Mouse (Mus musculus): ENCODE data around the gene Fignl2.

- TF ChIP-seq CTCF (IDR thresholded peaks at IDR 0.05; ENCODE audit: borderline replicate concordance, insufficient read depth, low read depth, low read length) (no peak), POLR2A (IDR thresholded peaks at IDR 0.05; ENCODE audit: borderline replicate concordance, insufficient read depth, low read length) (no peak)
Measured at GRCm38 (mm10) chr15:101081035-101081548, 2.7 kb upstream of the Fignl2 start.

All from cerebellum, adult 2 months (tissue).